Mouse (Mus musculus) splenic B cell, adult 2 months (primary cell): ENCODE data around the gene F13a1.
A peak's percentile ranks its signal among the peaks of the same experiment; 100 is the strongest.

Experiments used
- DNase-seq: peaks from one replicate; pipeline ENCODE4 v3.0.0-alpha.2; 2011; ENCODE audit warnings: low read depth, low spot score
- H3K27me3 ChIP-seq: 2 replicates; pipeline ENCODE4 v1.6.1; 2012; ENCODE audit warnings: mild to moderate bottlenecking, low read length, moderate library complexity, mixed read lengths; ENCODE audit not compliant: control insufficient read depth, poor library complexity, insufficient read depth, severe bottlenecking
- H3K36me3 ChIP-seq: 2 replicates; pipeline ENCODE4 v1.6.1; 2012; ENCODE audit warnings: mild to moderate bottlenecking, low read length, moderate library complexity, mixed read lengths; ENCODE audit not compliant: control insufficient read depth, poor library complexity, insufficient read depth, severe bottlenecking

The F13a1 gene

DNA sequence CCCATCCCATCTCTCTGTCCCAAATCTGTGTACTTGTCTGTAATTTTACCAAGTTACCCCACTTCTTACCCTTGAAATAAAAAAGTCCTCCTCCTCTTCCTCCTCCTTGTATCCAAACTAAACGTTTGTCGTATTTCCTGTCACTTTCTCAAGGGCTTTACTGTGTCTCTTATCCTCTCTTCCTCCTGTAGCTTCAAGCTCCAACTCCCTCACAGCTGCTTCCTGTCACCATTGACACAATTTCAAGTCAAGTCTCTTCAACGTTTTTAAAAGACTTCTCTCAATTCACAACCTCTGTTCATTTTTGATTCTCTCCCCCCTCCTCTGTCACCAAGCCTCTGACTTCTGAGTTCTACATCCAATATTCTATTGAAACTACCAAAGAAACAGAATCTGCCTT, at the start of gene F13a1:
Gene F13a1, minus strand, starts transcription at position 119 of the 400 bp plus-strand sequence.
- Histone ChIP-seq H3K27me3 (no peaks in the 10 kb centered on the region), H3K36me3 (no peaks in the 10 kb centered on the region)
- no peak for DNase-seq

GRCm38 (mm10) chr13:37091620-37092019, 41.6 kb upstream of the F13a1 start:
- Histone ChIP-seq H3K36me3 (no peaks in the 10 kb centered on the region), H3K27me3 (no peaks in the 10 kb centered on the region)
- DNase-seq = no peak

GRCm38 (mm10) chr13:37089104-37089503, 39.1 kb upstream of the F13a1 start:
- DNase-seq = no peak
- Histone ChIP-seq H3K27me3 (no peaks in the 10 kb centered on the region), H3K36me3 (no peaks in the 10 kb centered on the region)

GRCm38 (mm10) chr13:37081506-37082241, 31.6 kb upstream of the F13a1 start:
- no peak for DNase-seq
- H3K36me3 ChIP-seq = no peaks in the 10 kb centered on the region
- no peaks in the 10 kb centered on the region for H3K27me3 ChIP-seq

- H3K27me3 ChIP-seq = no peaks in the 10 kb centered on the region
- DNase-seq = no peak
- H3K36me3 ChIP-seq = no peaks in the 10 kb centered on the region
These were observed 21.3 kb upstream of the F13a1 start for GRCm38 (mm10) chr13:37071390-37071789.

GRCm38 (mm10) chr13:37070824-37071223, 20.8 kb upstream of the F13a1 start:
- H3K27me3 ChIP-seq = no peaks in the 10 kb centered on the region
- H3K36me3 ChIP-seq = no peaks in the 10 kb centered on the region
- no peak for DNase-seq

GRCm38 (mm10) chr13:37060810-37061209, 10.8 kb upstream of the F13a1 start:
- H3K36me3 ChIP-seq = no peaks in the 10 kb centered on the region
- H3K27me3 ChIP-seq = no peaks in the 10 kb centered on the region
- no peak for DNase-seq

GRCm38 (mm10) chr13:37056662-37057061, 6.6 kb upstream of the F13a1 start:
- DNase-seq = no peak
- no peaks in the 10 kb centered on the region for H3K36me3 ChIP-seq

GRCm38 (mm10) chr13:37049631-37050030, 413 bp downstream of the F13a1 start:
- DNase-seq = no peak
- Histone ChIP-seq H3K36me3 (no peaks in the 10 kb centered on the region), H3K27me3 (no peaks in the 10 kb centered on the region)

More at GRCm38 (mm10) chr13:37056662-37057061, 6.6 kb upstream of the F13a1 start:
- H3K27me3 ChIP-seq = no peaks in the 10 kb centered on the region

- Histone ChIP-seq H3K27me3 (no peaks in the 10 kb centered on the region), H3K36me3 (no peaks in the 10 kb centered on the region)
These were observed 1.0 kb downstream of the F13a1 start for GRCm38 (mm10) chr13:37049018-37049417.

DNA sequence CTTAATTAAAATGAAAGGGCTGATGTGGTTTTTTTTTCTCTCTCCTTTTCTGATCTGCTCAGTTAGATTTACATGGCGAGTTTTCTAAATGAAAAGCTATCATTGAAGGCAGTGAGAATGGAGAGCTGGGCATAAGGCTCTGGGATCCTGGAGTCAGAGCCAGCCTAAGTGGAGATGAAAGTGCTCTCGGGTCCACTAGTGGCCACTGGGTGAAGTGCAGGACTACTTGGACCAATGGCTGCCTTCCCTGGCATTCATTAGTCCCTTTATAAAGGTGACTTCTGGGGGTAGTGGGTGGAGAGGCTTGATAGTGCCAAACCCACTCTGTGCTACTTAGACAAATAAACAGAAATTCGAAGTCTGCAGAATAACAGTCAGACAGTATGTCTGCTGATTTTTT, 5.0 kb downstream of the F13a1 start:
- Histone ChIP-seq H3K27me3 (no peaks in the 10 kb centered on the region), H3K36me3 (no peaks in the 10 kb centered on the region)
- DNase-seq = peak; percentile 4

More at GRCm38 (mm10) chr13:37049018-37049417, 1.0 kb downstream of the F13a1 start:
- DNase-seq = no peak

DNA sequence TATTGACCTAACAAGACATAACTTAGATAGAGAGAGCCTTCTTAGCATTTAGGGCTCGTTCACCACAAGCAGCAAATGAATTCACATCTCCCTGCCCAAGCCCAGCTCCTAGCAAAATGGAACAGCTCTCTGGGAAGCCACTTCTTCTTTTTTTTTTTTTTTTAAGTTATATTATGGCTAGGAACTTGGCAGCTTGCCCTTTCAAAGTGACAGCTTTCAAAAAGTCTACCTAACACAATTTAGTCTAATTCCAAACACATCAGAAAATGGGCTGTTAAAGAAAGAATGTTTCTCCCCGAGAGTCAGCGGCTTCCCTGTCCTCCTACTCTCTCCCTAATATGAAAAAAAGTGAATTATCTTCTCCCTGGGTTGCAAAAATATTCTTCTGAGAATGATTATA, 15.3 kb downstream of the F13a1 start:
- no peaks in the 10 kb centered on the region for H3K27me3 ChIP-seq
- DNase-seq = no peak
- no peaks in the 10 kb centered on the region for H3K36me3 ChIP-seq

DNA sequence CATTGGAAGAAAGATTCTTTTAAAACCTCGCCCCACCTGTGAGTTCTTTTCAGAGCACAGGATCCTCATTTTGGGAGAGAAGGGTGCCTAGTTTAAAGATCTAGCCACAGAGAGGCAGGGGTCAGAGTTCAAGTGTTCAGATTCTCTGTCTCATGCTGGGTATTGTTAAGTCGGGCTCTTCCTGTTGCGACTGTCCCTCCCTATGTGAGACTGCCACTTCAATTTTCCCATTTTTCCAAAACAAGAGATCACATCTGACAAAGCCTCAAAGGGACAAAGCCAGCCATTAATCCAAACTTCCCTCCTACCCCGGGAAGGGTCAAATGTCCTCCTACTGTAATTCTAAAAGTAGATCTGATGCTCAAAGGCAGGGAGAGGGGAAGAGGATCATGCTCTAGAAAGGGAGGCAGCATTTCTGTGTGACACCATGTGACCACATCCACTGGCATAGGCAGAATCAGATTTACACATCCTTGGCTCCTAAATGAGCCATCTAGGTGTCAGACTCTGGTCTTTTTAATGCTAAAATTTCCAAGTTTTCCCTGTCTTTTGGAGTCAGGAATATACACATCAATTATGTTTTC, 24.0 kb downstream of the F13a1 start:
- DNase-seq = no peak
- no peaks in the 10 kb centered on the region for H3K36me3 ChIP-seq
- H3K27me3 ChIP-seq = no peaks in the 10 kb centered on the region

DNA sequence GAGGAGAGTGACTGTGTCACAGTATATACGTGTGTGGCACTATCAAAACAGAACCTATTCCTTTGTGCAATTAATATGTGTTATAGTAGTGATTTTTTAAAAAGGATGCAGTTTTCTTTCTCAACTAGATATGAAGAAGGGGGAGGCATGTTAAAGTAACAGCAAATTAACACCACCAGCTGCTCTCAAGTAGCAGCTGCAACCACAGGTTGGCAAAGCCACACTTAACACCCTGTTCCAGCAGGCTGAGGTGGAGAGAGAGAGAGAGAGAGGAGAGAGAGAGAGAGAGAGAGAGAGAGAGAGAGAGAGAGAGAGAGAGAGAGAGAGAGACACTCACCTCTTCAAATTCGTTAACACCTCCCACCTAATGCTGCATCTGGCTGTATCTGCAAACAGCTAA, 28.5 kb downstream of the F13a1 start:
- DNase-seq = no peak
- Histone ChIP-seq H3K36me3 (no peaks in the 10 kb centered on the region), H3K27me3 (no peaks in the 10 kb centered on the region)

- H3K36me3 ChIP-seq = no peaks in the 10 kb centered on the region
- no peaks in the 10 kb centered on the region for H3K27me3 ChIP-seq
- DNase-seq = peak; percentile 2
These were observed 39.3 kb downstream of the F13a1 start for GRCm38 (mm10) chr13:37010771-37011170.
